Mouse (Mus musculus) cerebellum, adult 2 months (tissue): ENCODE results near the gene Ngfr. TPM values are rescaled to one million over a fixed set of nuclear protein-coding genes. Genes with fewer than 3 reads are reported as not detected.

Experiments used
- DNase-seq, 2 experiments: peaks; one replicate each; pipeline ENCODE4 v3.0.0; 2021
- H3K27ac ChIP-seq: fragments of 200-500 bp; 2 replicates; pipeline ENCODE4 v1.5.1; 2012; ENCODE audit warnings: low read length, control low read depth, inconsistent platforms; ENCODE audit not compliant: insufficient read depth
- H3K27me3 ChIP-seq: fragments of 200-500 bp; 2 replicates; pipeline ENCODE4 v1.6.1; 2012; ENCODE audit warnings: inconsistent platforms, mild to moderate bottlenecking, low read length, moderate library complexity; ENCODE audit not compliant: control insufficient read depth, insufficient read depth
- H3K4me1 ChIP-seq: fragments of 200-500 bp; 2 replicates; pipeline ENCODE4 v1.6.1; 2011; ENCODE audit warnings: low read length; ENCODE audit not compliant: control insufficient read depth, insufficient read depth
- H3K4me3 ChIP-seq: fragments of 200-500 bp; replicated peaks from 2 replicates; pipeline ENCODE3; 2011; ENCODE audit warnings: mild to moderate bottlenecking, low read depth, low read length, control low read depth; ENCODE audit not compliant: insufficient read depth
- CTCF ChIP-seq: fragments of 200-500 bp; IDR thresholded peaks from 2 replicates; pipeline ENCODE4 v1.5.1; 2011; ENCODE audit warnings: low read depth, mild to moderate bottlenecking, control low read depth, low read length, moderate library complexity, borderline replicate concordance; ENCODE audit not compliant: insufficient read depth
- POLR2A ChIP-seq: fragments of 200-500 bp; IDR thresholded peaks from 2 replicates; pipeline ENCODE4 v1.6.1; 2011; ENCODE audit warnings: low read length, control low read depth, borderline replicate concordance; ENCODE audit not compliant: insufficient read depth
- WGBS: fragments of 180-500 bp; shearing (Covaris S2); methylation state at CpG from one replicate; pipeline ENCODE4 v1.1.7; 2018; 5-methylcytosine and 5-hydroxymethylcytosine counted together
- polyA plus RNA-seq: library from polyadenylated mRNA; depleted of rRNA; stranded (reverse); fragments of >200 nt; gene quantifications from 2 replicates; pipeline ENCODE4 v1.2.3, GENCODE M21; 2012

Ngfr gene
- polyA plus RNA-seq, 1 experiment, result 6.4 TPM

GRCm38 (mm10) chr11:95598214-95599062, 10.9 kb upstream of the Ngfr start:
- Histone ChIP-seq H3K27me3 (peaks cover 2% of the 10 kb centered on the region; the same call in 1 of the 2 replicates), H3K27ac (no peak overlapping the region), H3K4me1 (peaks cover 12% of the 10 kb centered on the region; the same call in 1 of the 2 replicates), H3K4me3 (no peak overlapping the region)
- WGBS, result 48% methylated on average over 14 of the region's 14 CpGs
- no peak for TF ChIP-seq CTCF
- no peak for TF ChIP-seq POLR2A
- no peak for DNase-seq

DNA sequence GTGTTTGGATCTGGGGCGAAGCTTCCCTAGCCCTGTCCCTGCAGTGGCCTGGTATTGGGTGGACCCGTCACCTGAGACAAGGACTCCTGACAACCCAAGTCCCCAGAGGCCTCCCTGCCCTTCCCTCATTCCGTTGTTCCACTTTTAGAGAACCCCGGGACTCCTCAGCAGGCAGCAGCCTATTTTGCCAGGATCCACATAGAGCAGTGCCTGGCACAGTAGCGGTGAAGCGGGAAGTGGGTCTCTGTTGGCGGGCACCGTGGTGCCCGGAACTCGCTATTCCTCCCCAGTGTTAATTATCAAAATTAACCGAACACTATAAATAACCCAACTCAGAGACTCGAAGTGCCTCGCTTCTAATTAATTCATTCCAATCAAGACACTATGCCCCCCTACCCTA, 10.2 kb upstream of the Ngfr start:
- no peak for DNase-seq
- Histone ChIP-seq H3K4me3 (no peak overlapping the region), H3K4me1 (peaks cover 12% of the 10 kb centered on the region; the same call in 1 of the 2 replicates), H3K27me3 (peaks cover 2% of the 10 kb centered on the region; the same call in 1 of the 2 replicates), H3K27ac (no peak overlapping the region)
- 24% methylated on average over 13 of the region's 13 CpGs for WGBS
- TF ChIP-seq CTCF, result no peak
- no peak for TF ChIP-seq POLR2A

DNA sequence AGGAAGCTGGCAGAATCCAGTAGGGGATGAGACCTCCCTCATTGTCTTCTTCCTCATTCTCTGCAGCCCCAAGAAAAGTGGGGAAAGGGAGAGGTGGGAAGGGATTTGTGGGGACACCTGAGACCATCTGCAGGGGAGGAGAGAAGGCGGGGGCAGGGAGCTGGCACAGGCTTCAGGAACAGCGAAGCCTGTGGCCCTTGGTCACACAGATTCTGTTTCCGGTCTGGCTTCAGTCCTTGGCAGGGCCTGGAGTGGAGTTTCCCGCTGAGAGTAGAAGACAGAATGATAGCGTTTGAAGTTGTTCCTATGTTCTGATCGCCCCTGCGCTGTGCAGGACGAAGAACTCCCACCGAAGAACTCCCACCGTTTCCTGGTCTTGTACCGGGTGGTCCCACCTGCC, 9.2 kb upstream of the Ngfr start:
- TF ChIP-seq CTCF, result no peak
- TF ChIP-seq POLR2A, result no peak
- WGBS, result 15% methylated on average over 11 of the region's 11 CpGs
- H3K27me3 ChIP-seq, result peaks cover 2% of the 10 kb centered on the region; the same call in 1 of the 2 replicates
- no peak overlapping the region for H3K4me3 ChIP-seq
- peaks cover 12% of the 10 kb centered on the region; the same call in 1 of the 2 replicates for H3K4me1 ChIP-seq
- H3K27ac ChIP-seq, result no peak overlapping the region
- no peak for DNase-seq

- Histone ChIP-seq H3K4me3 (no peak overlapping the region), H3K4me1 (peaks cover 12% of the 10 kb centered on the region; the same call in 1 of the 2 replicates), H3K27me3 (peaks cover 2% of the 10 kb centered on the region; the same call in 1 of the 2 replicates), H3K27ac (no peak overlapping the region)
- WGBS, result 85% methylated on average over 5 of the region's 5 CpGs
- DNase-seq, result no peak
- TF ChIP-seq CTCF, result no peak
- no peak for TF ChIP-seq POLR2A
These were observed 8.6 kb upstream of the Ngfr start for GRCm38 (mm10) chr11:95596150-95596515.

DNA sequence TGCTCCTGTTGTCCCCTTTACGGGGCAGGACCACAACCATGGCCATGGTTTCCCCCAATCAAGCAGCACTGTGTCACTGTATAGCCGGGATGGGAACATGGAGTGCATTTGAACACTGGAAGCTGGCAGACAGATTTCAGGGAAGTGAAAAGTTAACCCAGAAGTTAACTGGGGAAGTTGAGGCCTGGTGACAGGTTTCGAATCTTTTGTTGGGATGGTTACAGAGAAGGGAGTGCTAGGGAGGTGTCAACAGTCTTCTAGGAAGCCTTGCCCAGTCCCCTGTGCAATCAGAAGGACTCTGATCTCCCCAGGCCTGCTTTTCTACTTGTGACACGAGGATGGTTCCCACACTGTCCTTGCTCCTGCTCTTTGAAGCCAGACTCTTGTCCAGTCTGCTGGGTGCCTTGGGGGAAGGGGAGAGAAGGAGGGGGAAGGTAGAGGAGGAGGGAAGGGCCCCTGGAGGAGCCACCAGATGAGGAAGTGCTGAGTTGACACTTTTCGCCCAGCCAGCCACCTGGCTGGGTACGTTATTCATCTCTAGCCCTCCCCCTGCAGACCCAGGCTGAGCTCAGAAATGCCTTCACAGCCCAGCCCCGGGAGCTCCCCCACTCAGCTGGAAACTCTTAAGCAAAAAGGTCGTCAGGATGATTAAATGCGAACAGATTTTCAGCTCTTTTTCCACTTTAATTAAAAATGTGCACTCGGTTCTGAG, 8.1 kb upstream of the Ngfr start:
- H3K4me3 ChIP-seq, result no peak overlapping the region
- no peak for DNase-seq
- H3K4me1 ChIP-seq, result peaks cover 12% of the 10 kb centered on the region; the same call in 1 of the 2 replicates
- WGBS, result 70% methylated on average over 10 of the region's 10 CpGs
- peaks cover 2% of the 10 kb centered on the region; the same call in 1 of the 2 replicates for H3K27me3 ChIP-seq
- TF ChIP-seq CTCF, result no peak
- TF ChIP-seq POLR2A, result no peak
- no peak overlapping the region for H3K27ac ChIP-seq

- TF ChIP-seq POLR2A, result no peak
- 51% methylated on average over 13 of the region's 13 CpGs for whole genome bisulfite sequencing
- peaks cover 12% of the 10 kb centered on the region; the same call in 1 of the 2 replicates for H3K4me1 ChIP-seq
- DNase-seq, result no peak
- no peak overlapping the region for H3K27ac ChIP-seq
- peaks cover 2% of the 10 kb centered on the region; the same call in 1 of the 2 replicates for H3K27me3 ChIP-seq
- H3K4me3 ChIP-seq, result no peak overlapping the region
These were observed 7.2 kb upstream of the Ngfr start for GRCm38 (mm10) chr11:95594686-95595212.

DNA sequence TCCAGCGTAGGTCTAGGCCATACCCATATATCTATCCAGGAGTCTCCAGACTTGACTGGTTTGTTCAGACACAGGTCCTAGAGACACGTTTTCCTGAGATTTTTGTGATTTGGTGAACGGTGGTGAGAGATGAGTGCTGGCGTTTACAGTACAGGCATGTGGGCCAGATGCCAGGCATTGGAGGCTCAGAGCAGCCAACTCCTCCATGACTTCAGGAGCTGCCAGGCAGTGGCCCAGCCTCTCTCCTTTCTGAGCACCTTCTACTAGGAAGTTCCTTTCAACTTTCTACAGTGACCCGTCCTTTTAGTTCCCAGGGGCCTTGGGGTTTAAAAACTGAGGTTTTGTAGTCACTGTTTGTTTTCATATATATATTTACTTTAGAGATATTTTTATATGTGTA, 6.0 kb upstream of the Ngfr start:
- H3K27me3 ChIP-seq, result peaks cover 2% of the 10 kb centered on the region; the same call in 1 of the 2 replicates
- TF ChIP-seq POLR2A (no peak), CTCF (no peak)
- H3K27ac ChIP-seq, result no peak overlapping the region
- 30% methylated on average over 5 of the region's 5 CpGs for WGBS
- no peak overlapping the region for H3K4me3 ChIP-seq
- H3K4me1 ChIP-seq, result peaks cover 12% of the 10 kb centered on the region; the same call in 1 of the 2 replicates
- DNase-seq, result no peak
